Mouse (Mus musculus) liver, embryonic 12.5 days (tissue): ENCODE measurements around the gene Smlr1. TPM values are rescaled to one million over a fixed set of nuclear protein-coding genes. Genes with fewer than 3 reads are reported as not detected.

Experiments
- ATAC-seq: fragments of 200-750 bp; cut with Nextera tagmentation; 2 replicates; pipeline ENCODE4 v1.8.0; 2017; ENCODE audit warnings: moderate number of reproducible peaks, mild to moderate bottlenecking, moderate library complexity
- H3K27ac ChIP-seq: fragments of 300-500 bp; sonication (generic); 2 replicates; pipeline ENCODE4 v1.5.1; 2016; ENCODE audit warnings: mild to moderate bottlenecking
- H3K27me3 ChIP-seq: fragments of 300-500 bp; sonication (generic); replicated peaks from 2 replicates; pipeline ENCODE4 v1.6.1; 2016; ENCODE audit warnings: mild to moderate bottlenecking, moderate library complexity
- H3K36me3 ChIP-seq: fragments of 300-500 bp; sonication (generic); 2 replicates; pipeline ENCODE4 v1.6.1; 2016; ENCODE audit warnings: mild to moderate bottlenecking, moderate library complexity
- H3K4me1 ChIP-seq: fragments of 300-500 bp; sonication (generic); 2 replicates; pipeline ENCODE4 v1.6.1; 2016
- H3K4me2 ChIP-seq: fragments of 300-500 bp; sonication (generic); 2 replicates; pipeline ENCODE4 v1.6.1; 2016; ENCODE audit warnings: mild to moderate bottlenecking, moderate library complexity
- H3K4me3 ChIP-seq: fragments of 300-500 bp; sonication (generic); 2 replicates; pipeline ENCODE4 v1.5.1; 2016; ENCODE audit warnings: mild to moderate bottlenecking, moderate library complexity
- H3K9ac ChIP-seq: fragments of 300-500 bp; sonication (generic); 2 replicates; pipeline ENCODE4 v1.6.1; 2016; ENCODE audit warnings: mild to moderate bottlenecking, moderate library complexity
- H3K9me3 ChIP-seq: fragments of 300-500 bp; sonication (generic); replicated peaks from 2 replicates; pipeline ENCODE4 v1.6.1; 2016; ENCODE audit warnings: mild to moderate bottlenecking, moderate library complexity
- WGBS: fragments of 180-500 bp; shearing (Covaris S2); methylation state at CpG from one replicate; pipeline ENCODE4 v1.1.7; 2016; ENCODE audit not compliant: insufficient replicate concordance; 5-methylcytosine and 5-hydroxymethylcytosine counted together
- polyA plus RNA-seq: library from polyadenylated mRNA; unstranded; fragments of >200 nt; fragmentation: Nextera tagmentation; extraction: Ambion mirVana; gene quantifications from 2 replicates; pipeline ENCODE4 v1.2.1, GENCODE M21; 2016

Smlr1 gene
- polyA plus RNA-seq, 1 experiment from 2014 or later: 5.0 TPM

- H3K27me3 ChIP-seq: no peaks in the 10 kb centered on the region
- H3K4me3 ChIP-seq: no peak overlapping the region
- no peaks in the 10 kb centered on the region for H3K9me3 ChIP-seq
- 54% methylated on average over 2 of the region's 2 CpGs for WGBS
- no peak overlapping the region for H3K9ac ChIP-seq
- no peaks in the 10 kb centered on the region for H3K4me1 ChIP-seq
- no peak overlapping the region for H3K27ac ChIP-seq
- no peak for ATAC-seq
- no peaks in the 10 kb centered on the region for H3K36me3 ChIP-seq
- H3K4me2 ChIP-seq: no peak overlapping the region
These were observed 3.0 kb downstream of the Smlr1 start for GRCm38 (mm10) chr10:25533105-25533504.

- H3K4me3 ChIP-seq: no peak overlapping the region
- H3K9ac ChIP-seq: no peak overlapping the region
- WGBS: 75% methylated on average over 13 of the region's 13 CpGs
- H3K27ac ChIP-seq: no peak overlapping the region
- H3K4me1 ChIP-seq: no peaks in the 10 kb centered on the region
- H3K27me3 ChIP-seq: no peaks in the 10 kb centered on the region
- H3K36me3 ChIP-seq: no peaks in the 10 kb centered on the region
- no peak for ATAC-seq
- no peak overlapping the region for H3K4me2 ChIP-seq
- H3K9me3 ChIP-seq: no peaks in the 10 kb centered on the region
These were observed 4.7 kb downstream of the Smlr1 start for GRCm38 (mm10) chr10:25531335-25531734.

- Histone ChIP-seq H3K9me3 (no peaks in the 10 kb centered on the region), H3K9ac (no peak overlapping the region), H3K4me2 (no peak overlapping the region), H3K36me3 (peaks cover 7% of the 10 kb centered on the region; the same call in 1 of the 2 replicates), H3K27me3 (no peaks in the 10 kb centered on the region), H3K27ac (no peak overlapping the region), H3K4me1 (no peaks in the 10 kb centered on the region), H3K4me3 (no peak overlapping the region)
- WGBS: 62% methylated on average over 3 of the region's 3 CpGs
- no peak for ATAC-seq
These were observed 8.9 kb downstream of the Smlr1 start for GRCm38 (mm10) chr10:25527126-25527525.

DNA sequence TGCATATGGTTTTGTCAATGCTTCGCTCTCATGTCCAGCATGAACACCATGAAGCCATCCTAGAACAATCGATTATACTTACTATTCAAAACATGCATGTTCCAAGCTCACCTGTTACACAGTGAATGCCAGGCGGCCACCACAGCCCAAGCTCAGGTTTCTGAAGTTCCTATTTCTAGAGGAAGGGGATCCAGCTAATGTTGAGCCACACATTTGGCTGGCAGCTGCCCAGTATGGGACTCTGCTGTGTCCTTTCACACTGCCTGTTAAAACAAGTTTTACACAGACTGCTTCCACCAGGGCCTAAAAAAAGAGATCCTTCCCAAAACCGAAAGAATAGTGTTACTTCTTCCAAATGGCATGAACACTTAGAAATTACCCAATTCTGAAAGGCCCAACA, 9.4 kb downstream of the Smlr1 start:
- no peak for ATAC-seq
- H3K9ac ChIP-seq: no peak overlapping the region
- H3K27ac ChIP-seq: no peak overlapping the region
- H3K9me3 ChIP-seq: no peaks in the 10 kb centered on the region
- no peaks in the 10 kb centered on the region for H3K27me3 ChIP-seq
- no peaks in the 10 kb centered on the region for H3K4me1 ChIP-seq
- H3K4me3 ChIP-seq: no peak overlapping the region
- H3K4me2 ChIP-seq: no peak overlapping the region
- WGBS: 67% methylated on average over 4 of the region's 4 CpGs
- H3K36me3 ChIP-seq: peaks cover 7% of the 10 kb centered on the region; the same call in 1 of the 2 replicates

DNA sequence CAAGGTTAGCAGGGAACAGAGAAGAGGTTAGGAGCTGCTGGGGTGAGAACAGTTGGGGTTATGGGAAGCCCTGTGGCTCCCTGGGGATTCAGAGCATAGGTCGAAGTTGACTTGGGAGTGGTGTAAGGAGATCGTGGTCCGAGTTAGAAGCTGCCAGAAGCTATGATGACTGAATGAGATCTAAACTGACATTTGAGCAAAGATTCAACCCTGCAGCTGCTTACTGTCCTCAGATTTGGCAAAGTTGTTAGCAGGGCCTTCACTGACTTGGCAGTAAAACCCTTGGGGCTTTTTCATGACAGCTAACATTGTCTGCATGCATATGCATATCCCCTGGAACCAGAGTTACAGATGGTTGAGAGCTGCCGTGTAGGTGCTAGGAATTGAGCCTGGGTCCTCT, 9.9 kb downstream of the Smlr1 start:
- H3K4me2 ChIP-seq: no peak overlapping the region
- 0 out of 2 replicates have a peak, but pooled peaks cover 2% of the 10 kb centered on the region for H3K4me1 ChIP-seq
- no peaks in the 10 kb centered on the region for H3K27me3 ChIP-seq
- H3K9ac ChIP-seq: no peak overlapping the region
- 71% methylated on average over 4 of the region's 4 CpGs for WGBS
- no peaks in the 10 kb centered on the region for H3K9me3 ChIP-seq
- ATAC-seq: no peak
- H3K36me3 ChIP-seq: peaks cover 7% of the 10 kb centered on the region; the same call in 1 of the 2 replicates
- H3K27ac ChIP-seq: no peak overlapping the region
- H3K4me3 ChIP-seq: no peak overlapping the region

DNA sequence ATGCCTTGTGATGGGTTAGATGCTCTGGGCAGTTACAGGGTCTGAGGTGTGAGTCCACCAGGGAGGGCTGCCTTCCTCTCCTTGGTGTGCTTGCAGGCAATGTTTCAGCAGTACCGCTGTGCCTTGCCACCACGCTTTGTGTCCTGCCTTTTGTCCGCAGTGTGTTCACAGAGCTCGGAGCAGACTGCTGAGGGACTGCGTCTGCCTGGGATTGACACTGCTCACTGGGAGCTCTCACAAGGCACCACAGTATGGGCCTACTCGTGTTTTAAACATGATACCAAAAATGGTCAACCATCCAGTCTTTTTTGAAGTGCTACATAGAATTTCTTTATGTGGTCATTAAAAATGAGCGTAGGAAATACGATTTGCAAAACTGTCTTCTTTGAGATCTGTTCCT, 12.3 kb downstream of the Smlr1 start:
- no peak for ATAC-seq
- H3K27ac ChIP-seq: no peak overlapping the region
- no peaks in the 10 kb centered on the region for H3K9me3 ChIP-seq
- peaks cover 7% of the 10 kb centered on the region; the same call in 1 of the 2 replicates for H3K36me3 ChIP-seq
- no peaks in the 10 kb centered on the region for H3K27me3 ChIP-seq
- H3K9ac ChIP-seq: no peak overlapping the region
- no peak overlapping the region for H3K4me2 ChIP-seq
- 86% methylated on average over 8 of the region's 8 CpGs for WGBS
- no peak overlapping the region for H3K4me3 ChIP-seq
- 0 out of 2 replicates have a peak, but pooled peaks cover 5% of the 10 kb centered on the region for H3K4me1 ChIP-seq

DNA sequence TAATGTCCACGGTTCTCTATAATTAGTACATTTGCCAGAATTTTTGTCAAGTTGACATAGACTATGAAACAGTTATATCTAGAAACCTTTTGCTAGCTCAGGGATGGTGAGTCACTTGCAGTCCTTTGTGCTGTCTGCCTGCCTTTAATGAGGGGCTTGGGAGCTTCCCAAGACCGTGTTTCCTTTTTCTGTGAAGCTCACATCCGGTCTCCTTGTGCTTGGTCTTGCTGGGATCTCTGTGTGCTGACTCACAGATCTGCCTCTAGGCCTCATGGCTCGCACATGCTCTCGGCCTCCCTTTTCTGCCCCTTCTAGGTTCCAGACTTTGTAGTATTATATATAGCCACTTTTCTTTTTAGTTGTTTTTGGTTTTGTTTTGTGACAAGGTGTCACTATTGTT, 15.6 kb downstream of the Smlr1 start:
- Histone ChIP-seq H3K27me3 (no peaks in the 10 kb centered on the region), H3K4me1 (0 out of 2 replicates have a peak, but pooled peaks cover 5% of the 10 kb centered on the region), H3K36me3 (peaks cover 14% of the 10 kb centered on the region; the same call in 1 of the 2 replicates), H3K4me2 (no peak overlapping the region), H3K9ac (no peak overlapping the region), H3K9me3 (no peaks in the 10 kb centered on the region), H3K27ac (no peak overlapping the region; the same call in 1 of the 2 replicates), H3K4me3 (no peak overlapping the region)
- 61% methylated on average over 5 of the region's 5 CpGs for WGBS
- ATAC-seq: no peak

GRCm38 (mm10) chr10:25519954-25520353, 16.1 kb downstream of the Smlr1 start:
- H3K27me3 ChIP-seq: no peaks in the 10 kb centered on the region
- H3K9me3 ChIP-seq: no peaks in the 10 kb centered on the region
- peaks cover 16% of the 10 kb centered on the region; the same call in 1 of the 2 replicates for H3K36me3 ChIP-seq
- H3K4me3 ChIP-seq: no peak overlapping the region
- ATAC-seq: peak; percentile 32; the same call in 1 of the 2 replicates
- 0 out of 2 replicates have a peak, but pooled peaks cover 5% of the 10 kb centered on the region for H3K4me1 ChIP-seq
- H3K9ac ChIP-seq: no peak overlapping the region
- H3K4me2 ChIP-seq: no peak overlapping the region
- 56% methylated on average over 3 of the region's 3 CpGs for WGBS
- H3K27ac ChIP-seq: no peak overlapping the region

GRCm38 (mm10) chr10:25513821-25514220, 22.2 kb downstream of the Smlr1 start:
- no peak overlapping the region for H3K4me3 ChIP-seq
- peaks cover 22% of the 10 kb centered on the region for H3K36me3 ChIP-seq
- no peak overlapping the region for H3K4me2 ChIP-seq
- H3K27ac ChIP-seq: no peak overlapping the region
- ATAC-seq: no peak
- H3K9ac ChIP-seq: no peak overlapping the region
- H3K4me1 ChIP-seq: no peaks in the 10 kb centered on the region
- H3K27me3 ChIP-seq: no peaks in the 10 kb centered on the region
- 46% methylated on average over 1 of the region's 1 CpGs for WGBS
- H3K9me3 ChIP-seq: no peaks in the 10 kb centered on the region

DNA sequence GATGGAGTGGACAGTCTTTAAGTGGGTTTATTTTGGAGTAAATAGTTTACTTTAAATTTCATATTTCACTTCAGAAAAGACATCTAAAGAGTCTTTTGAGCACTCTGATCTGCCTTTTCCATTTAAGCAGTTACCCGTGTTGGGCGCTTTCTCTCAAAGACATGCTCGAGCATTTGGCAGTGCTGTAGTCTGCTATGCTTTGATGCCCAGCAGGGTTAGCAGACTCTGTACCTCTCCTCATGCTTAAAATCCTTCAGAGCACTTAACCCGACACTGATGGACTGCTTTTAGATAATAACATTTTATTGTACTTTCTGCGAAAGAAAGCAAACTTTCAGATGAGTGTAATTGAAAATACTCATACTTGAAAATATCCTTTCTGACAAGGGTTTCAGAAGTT, 32.8 kb downstream of the Smlr1 start:
- ATAC-seq: no peak
- H3K9ac ChIP-seq: no peak overlapping the region
- H3K4me2 ChIP-seq: no peak overlapping the region
- WGBS: 74% methylated on average over 5 of the region's 5 CpGs
- no peaks in the 10 kb centered on the region for H3K4me1 ChIP-seq
- H3K4me3 ChIP-seq: no peak overlapping the region
- H3K27ac ChIP-seq: no peak overlapping the region
- no peaks in the 10 kb centered on the region for H3K27me3 ChIP-seq
- no peaks in the 10 kb centered on the region for H3K9me3 ChIP-seq
- H3K36me3 ChIP-seq: peaks cover 13% of the 10 kb centered on the region

- Histone ChIP-seq H3K27ac (no peak overlapping the region), H3K36me3 (peaks cover 10% of the 10 kb centered on the region), H3K9me3 (no peaks in the 10 kb centered on the region), H3K4me2 (no peak overlapping the region), H3K4me1 (no peaks in the 10 kb centered on the region), H3K27me3 (no peaks in the 10 kb centered on the region), H3K9ac (no peak overlapping the region), H3K4me3 (no peak overlapping the region)
- 59% methylated on average over 10 of the region's 10 CpGs for WGBS
- no peak for ATAC-seq
These were observed 36.6 kb downstream of the Smlr1 start for GRCm38 (mm10) chr10:25499323-25500071.

DNA sequence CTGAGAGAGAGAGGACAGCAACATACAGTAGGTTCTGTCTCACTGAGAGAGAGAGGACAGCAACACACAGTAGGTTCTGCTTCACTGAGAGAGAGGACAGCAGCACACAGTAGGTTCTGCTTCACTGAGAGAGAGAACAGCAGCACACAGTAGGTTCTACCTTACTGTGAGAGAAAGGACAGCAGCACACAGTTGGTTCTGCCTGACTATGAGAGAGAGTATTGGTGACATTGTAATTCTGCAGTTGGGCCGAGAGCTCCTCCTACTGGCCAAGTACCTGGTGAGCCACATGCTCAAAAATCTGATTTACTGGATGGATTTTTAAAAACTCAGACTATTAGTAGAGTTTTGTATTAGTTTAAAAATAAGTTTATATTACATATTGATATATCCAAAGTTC, 47.6 kb downstream of the Smlr1 start:
- no peaks in the 10 kb centered on the region for H3K27me3 ChIP-seq
- no peak overlapping the region for H3K9ac ChIP-seq
- no peak overlapping the region for H3K4me2 ChIP-seq
- H3K9me3 ChIP-seq: no peaks in the 10 kb centered on the region
- H3K4me1 ChIP-seq: no peaks in the 10 kb centered on the region
- H3K27ac ChIP-seq: no peak overlapping the region
- WGBS: 19% methylated on average over 1 of the region's 1 CpGs
- ATAC-seq: no peak
- H3K4me3 ChIP-seq: no peak overlapping the region
- no peaks in the 10 kb centered on the region for H3K36me3 ChIP-seq
